Mouse (Mus musculus): Measurements from ENCODE around the gene Daam2. TPM values are rescaled to one million over a fixed set of nuclear protein-coding genes. Genes with fewer than 3 reads are reported as not detected.
A peak's percentile ranks its signal among the peaks of the same experiment; 100 is the strongest.
"Not testable (repeated sequence)": the region's sequence is repeated elsewhere in the genome, so short reads cannot be mapped to it uniquely, and the experiment has no call there.

Daam2 gene
- total RNA-seq, 2 experiments from 2014 or later = 5.2 to 5.5 TPM

- no peak for DNase-seq
- intact Hi-C loops (cut with DNase I) = no loop called here
Observed at GRCm38 (mm10) chr17:49498169-49498568, 66.0 kb downstream of the Daam2 start.

DNA sequence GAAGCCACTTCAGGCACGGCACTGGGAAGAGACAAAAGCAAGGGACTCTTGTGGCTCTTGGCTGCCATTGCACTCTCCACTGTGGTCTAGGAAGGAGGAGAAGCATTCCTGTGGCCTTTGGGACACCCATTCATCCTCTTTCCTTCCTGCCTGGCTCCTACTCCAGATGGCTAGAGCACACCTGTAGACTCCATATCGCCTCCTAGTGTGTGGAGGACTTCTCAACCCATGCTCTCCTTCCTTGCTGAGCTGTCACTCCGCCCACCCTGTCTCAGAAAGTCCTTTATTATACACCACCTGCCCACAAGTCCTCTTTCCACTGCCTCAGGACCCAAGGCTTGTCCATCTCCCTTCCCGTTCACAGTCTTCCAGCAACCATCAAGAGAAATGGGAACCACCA, 70.9 kb downstream of the Daam2 start:
- no peak for DNase-seq
- intact Hi-C loops (cut with DNase I) = no loop called here

DNA sequence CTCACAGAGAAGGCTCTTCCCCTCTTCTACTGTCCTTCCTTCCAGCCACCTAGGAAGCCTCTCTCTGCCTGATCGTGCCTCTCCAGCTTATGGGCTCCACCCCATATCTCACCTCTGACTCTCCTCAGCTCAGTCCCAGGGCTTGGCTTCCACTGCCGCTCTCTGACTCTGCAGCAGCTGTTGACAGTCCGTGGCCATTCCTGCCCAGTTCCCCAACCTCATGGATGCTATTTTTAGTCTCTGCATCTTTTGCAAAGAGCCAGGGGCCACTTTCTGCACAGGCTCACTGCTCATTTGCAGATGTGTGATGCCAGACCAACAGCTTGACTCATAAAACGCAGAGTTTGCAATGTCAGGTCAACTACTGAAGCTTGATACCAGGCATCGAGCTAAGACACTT, 75.0 kb downstream of the Daam2 start:
- intact Hi-C loops (cut with DNase I) = no loop called here
- peak; percentile 31 to 33 for DNase-seq

GRCm38 (mm10) chr17:49484435-49484834, 79.7 kb downstream of the Daam2 start:
- intact Hi-C loops (cut with DNase I) = no loop called here
- no peak for DNase-seq

DNA sequence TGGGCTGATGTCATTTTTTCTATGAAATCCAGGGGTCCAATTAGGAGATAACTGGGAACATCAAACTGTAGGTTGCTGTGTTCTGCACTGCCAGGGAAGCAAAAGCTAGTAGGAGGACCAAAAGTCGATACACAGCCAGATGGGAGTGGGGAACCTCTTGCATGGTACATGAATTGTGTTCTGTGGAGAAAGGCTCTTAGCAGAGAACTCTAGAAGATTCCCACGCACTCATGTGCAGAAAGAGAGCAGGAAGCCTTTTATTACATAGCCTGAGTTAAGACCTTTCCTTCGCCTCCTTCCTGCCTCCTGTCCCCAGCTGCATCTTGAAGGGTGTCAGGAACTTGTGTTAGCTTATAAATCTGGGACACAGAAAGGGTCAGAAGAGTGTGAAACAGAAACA, 82.3 kb downstream of the Daam2 start:
- DNase-seq = no peak
- intact Hi-C loops (cut with DNase I) = no loop called here

- no peak for DNase-seq
- intact Hi-C loops (cut with DNase I) = no loop called here
Observed at GRCm38 (mm10) chr17:49477370-49477769, 86.8 kb downstream of the Daam2 start.

DNA sequence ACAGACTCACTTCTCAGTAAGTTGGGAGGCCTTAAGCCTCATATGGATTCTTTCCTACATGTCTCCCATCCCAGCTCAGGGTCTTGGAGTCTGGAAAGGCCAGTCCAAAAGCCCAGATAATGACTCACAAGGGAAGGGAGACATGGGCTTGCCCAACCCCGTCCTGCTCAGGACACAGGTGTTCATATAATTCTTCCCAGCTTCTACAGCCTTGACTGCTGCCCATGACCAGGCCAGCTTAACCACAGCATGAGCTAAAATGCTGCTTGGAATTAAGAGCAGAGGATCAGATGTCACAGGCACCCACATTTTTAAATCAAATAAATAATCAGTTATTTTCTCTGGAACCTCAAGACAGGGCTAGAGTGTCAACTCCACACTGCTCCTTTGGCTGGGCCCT, 89.0 kb downstream of the Daam2 start:
- intact Hi-C loops (cut with DNase I) = no loop called here

GRCm38 (mm10) chr17:49474051-49474450, 90.1 kb downstream of the Daam2 start:
- intact Hi-C loops (cut with DNase I) = no loop called here
- no peak for DNase-seq

More for the DNA sequence above, 89.0 kb downstream of the Daam2 start:
- no peak for DNase-seq

GRCm38 (mm10) chr17:49472626-49473025, 91.5 kb downstream of the Daam2 start:
- no peak for DNase-seq
- intact Hi-C loops (cut with DNase I) = no loop called here

GRCm38 (mm10) chr17:49468223-49468622, 95.9 kb downstream of the Daam2 start:
- intact Hi-C loops (cut with DNase I) = loop anchor here (1.0 to 10.0 kb wide), 4 partner anchors 59 to 431 kb away; no protein-coding TSS in a partner anchor
- DNase-seq = peak; percentile 66 to 73

DNA sequence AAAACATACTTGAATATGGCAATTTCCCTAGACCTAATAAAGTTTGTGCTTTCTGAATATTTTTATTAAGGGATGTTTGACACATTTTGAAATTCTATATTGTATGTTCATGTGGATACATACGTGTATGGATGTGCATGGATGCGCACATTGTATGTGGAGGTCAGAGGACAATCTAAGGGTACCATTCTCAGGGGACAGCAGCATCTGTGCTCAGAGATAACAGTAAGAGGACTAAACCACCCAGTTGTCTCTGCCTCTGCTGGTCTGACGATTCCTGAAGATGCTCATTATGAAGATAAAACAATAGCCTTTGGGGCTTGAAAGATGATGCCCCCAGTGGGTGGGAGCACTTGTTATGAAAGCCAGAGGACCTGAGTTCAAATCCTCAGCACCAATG, 99.3 kb downstream of the Daam2 start:
- intact Hi-C loops (cut with DNase I) = loop anchor here (5.0 to 10.0 kb wide), 2 partner anchors 62 to 140 kb away; no protein-coding TSS in a partner anchor
- no peak for DNase-seq

- no peak for DNase-seq
- intact Hi-C loops (cut with DNase I) = no loop called here
Observed at GRCm38 (mm10) chr17:49458386-49458785, 105.8 kb downstream of the Daam2 start.

GRCm38 (mm10) chr17:49457833-49458232, 106.3 kb downstream of the Daam2 start:
- intact Hi-C loops (cut with DNase I) = no loop called here
- DNase-seq = no peak

- no peak for DNase-seq
- intact Hi-C loops (cut with DNase I) = no loop called here
Observed at GRCm38 (mm10) chr17:49456334-49456733, 107.8 kb downstream of the Daam2 start.

DNA sequence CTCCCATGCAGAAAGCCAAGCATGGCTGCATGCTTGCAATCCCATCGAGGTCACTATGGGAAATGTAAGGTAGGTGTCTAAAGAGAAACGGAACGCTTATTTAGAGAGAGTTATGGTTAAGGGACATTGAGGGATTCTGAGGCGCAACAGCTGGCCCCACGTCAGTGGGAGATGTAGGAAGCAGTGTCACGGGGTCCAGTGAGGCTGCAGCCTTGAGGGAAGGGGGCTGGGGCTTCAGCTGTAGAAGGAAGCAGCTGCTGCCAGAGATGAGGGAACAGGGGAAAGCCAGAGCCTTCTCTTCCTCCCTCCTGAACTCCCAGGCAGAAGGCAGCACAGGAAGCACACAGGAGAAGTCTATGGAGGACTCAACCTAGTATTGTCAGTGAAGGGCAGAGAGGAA, 113.2 kb downstream of the Daam2 start:
- DNase-seq = no peak
- intact Hi-C loops (cut with DNase I) = no loop called here

DNA sequence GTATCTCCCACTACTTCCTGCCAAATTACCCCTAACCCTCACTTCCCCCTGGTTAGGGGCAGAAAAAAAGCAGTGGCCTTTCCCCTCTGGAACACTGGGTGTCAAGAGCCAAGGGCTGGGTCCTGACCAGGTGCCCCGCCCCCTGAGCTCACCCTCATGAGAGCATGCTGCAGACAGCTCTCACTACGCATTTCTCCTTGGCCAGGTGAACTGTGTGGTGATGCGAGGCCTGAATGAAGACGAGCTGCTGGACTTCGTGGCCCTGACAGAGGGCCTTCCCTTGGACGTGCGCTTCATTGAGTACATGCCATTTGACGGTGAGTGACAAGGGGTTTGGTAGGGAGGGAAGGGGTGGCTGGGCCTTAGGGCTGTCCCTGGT, 114.9 kb downstream of the Daam2 start:
- intact Hi-C loops (cut with DNase I) = no loop called here
- DNase-seq = no peak

DNA sequence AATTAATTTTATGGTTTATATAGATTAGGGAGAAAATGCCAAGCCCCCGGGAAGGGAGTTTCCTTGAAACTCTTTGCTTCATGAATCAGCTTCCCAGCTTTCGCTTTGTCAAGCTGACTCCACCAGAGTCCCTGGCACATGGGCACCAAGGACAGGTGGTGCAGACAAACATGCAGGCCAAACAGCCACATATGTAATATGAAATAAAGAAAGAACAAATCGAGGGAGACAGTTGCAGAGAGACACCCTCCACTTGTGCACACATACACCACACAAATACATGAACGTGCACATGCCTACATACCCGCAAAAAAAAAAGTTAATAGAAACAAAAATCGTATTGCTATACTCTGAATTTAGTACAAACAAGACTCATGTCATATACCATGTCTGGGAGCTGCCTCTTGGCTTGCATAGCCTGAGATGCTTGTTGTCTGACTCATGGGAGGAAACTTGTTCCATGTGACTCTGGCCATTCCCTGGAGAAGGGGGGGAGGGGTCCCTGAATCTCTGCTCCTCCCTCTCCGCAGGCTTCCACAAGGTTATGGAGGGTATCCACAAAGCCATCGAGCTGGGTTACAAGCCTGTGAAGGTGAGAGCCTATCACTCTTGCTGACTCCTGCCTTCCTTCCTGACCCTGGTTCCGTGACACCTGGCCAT, 115.4 kb downstream of the Daam2 start:
- intact Hi-C loops (cut with DNase I) = no loop called here
- DNase-seq = no peak

GRCm38 (mm10) chr17:49442841-49443240, 121.3 kb downstream of the Daam2 start:
- intact Hi-C loops (cut with DNase I); DNase-seq: not testable (repeated sequence)

DNA sequence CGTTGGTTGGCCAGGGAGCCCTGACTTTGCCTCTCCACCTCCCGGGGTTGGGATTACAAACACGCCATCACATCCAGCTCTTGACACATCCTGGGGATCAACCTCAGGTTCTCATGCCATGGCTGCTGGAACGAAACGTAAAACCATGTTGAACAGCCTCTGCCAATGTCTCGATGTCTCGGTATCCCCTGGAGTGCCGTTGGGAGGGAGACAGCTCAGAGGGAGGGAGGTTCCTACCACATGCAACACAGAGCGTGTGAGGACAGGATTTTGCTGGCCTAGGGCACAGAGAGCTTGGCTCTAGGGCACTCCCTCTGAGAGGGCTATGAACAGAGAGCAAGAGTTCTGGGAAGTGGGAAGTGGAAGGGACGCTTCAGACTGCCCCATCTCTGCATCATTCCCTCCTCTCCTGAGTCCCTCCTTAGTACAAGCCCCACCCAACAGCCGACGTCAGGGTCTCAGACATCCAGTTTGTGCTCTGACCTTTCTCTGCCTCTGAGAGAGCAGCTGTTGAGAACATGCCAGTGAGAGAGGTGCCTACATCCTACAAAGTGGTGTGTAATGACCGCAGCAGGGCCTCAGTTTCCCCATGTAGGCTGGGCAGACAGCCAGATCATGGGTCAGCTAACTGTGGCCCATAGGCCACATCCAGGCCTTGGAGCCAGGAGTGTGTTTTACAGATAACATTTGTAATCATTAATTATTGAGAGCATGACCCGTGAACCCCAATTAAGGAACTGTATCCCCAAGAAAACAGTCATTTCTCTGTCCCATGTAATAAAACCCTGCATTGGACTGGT, 123.6 kb downstream of the Daam2 start:
- intact Hi-C loops (cut with DNase I) = no loop called here

GRCm38 (mm10) chr17:49439706-49440105, 124.4 kb downstream of the Daam2 start:
- intact Hi-C loops (cut with DNase I) = no loop called here
- peak in 1 of 2 experiments; percentile 9 for DNase-seq

More for the DNA sequence above, 123.6 kb downstream of the Daam2 start:
- no peak for DNase-seq

GRCm38 (mm10) chr17:49438822-49439574, 125.1 kb downstream of the Daam2 start:
- intact Hi-C loops (cut with DNase I) = no loop called here
- peak in 1 of 2 experiments; percentile 3 for DNase-seq
